Mouse (Mus musculus) cerebellum, adult 11-12 months (tissue): Measurements from ENCODE around the gene Rab3gap1.
"Not testable (repeated sequence)": the region's sequence is repeated elsewhere in the genome, so short reads cannot be mapped to it uniquely, and the experiment has no call there.

Experiments
- DNase-seq: peaks from one replicate; pipeline ENCODE4 v3.0.0; 2022

Gene Rab3gap1

GRCm38 (mm10) chr1:127933405-127933804, 64.8 kb downstream of the Rab3gap1 start:
- no peak for DNase-seq

- DNase-seq: no peak
Observed at GRCm38 (mm10) chr1:127934322-127934721, 65.7 kb downstream of the Rab3gap1 start.

GRCm38 (mm10) chr1:127937277-127937676, 68.7 kb downstream of the Rab3gap1 start:
- no peak for DNase-seq

GRCm38 (mm10) chr1:127942231-127942630, 73.7 kb downstream of the Rab3gap1 start:
- no peak for DNase-seq

GRCm38 (mm10) chr1:127943516-127943915, 74.9 kb downstream of the Rab3gap1 start:
- no peak for DNase-seq

- DNase-seq: no peak
Observed at GRCm38 (mm10) chr1:127945696-127946575, 77.4 kb downstream of the Rab3gap1 start.

GRCm38 (mm10) chr1:127946615-127947249, 78.2 kb downstream of the Rab3gap1 start:
- DNase-seq: no peak

GRCm38 (mm10) chr1:127948748-127949147, 80.2 kb downstream of the Rab3gap1 start:
- no peak for DNase-seq

- no peak for DNase-seq
Observed at GRCm38 (mm10) chr1:127952276-127952675, 83.7 kb downstream of the Rab3gap1 start.

- not testable (repeated sequence) for DNase-seq
Observed at GRCm38 (mm10) chr1:127954198-127954597, 85.6 kb downstream of the Rab3gap1 start.

- no peak for DNase-seq
Observed at GRCm38 (mm10) chr1:127954800-127955199, 86.2 kb downstream of the Rab3gap1 start.

GRCm38 (mm10) chr1:127956524-127956923, 88.0 kb downstream of the Rab3gap1 start:
- no peak for DNase-seq

GRCm38 (mm10) chr1:127958801-127959200, 90.2 kb downstream of the Rab3gap1 start:
- DNase-seq: no peak

- DNase-seq: no peak
Observed at GRCm38 (mm10) chr1:127959312-127959718, 90.7 kb downstream of the Rab3gap1 start.

- no peak for DNase-seq
Observed at GRCm38 (mm10) chr1:127961140-127961539, 92.6 kb downstream of the Rab3gap1 start.

- no peak for DNase-seq
Observed at GRCm38 (mm10) chr1:127963326-127963725, 94.8 kb downstream of the Rab3gap1 start.

- DNase-seq: no peak
Observed at GRCm38 (mm10) chr1:127970870-127971269, 102.3 kb downstream of the Rab3gap1 start.

- DNase-seq: no peak
Observed at GRCm38 (mm10) chr1:127974082-127974481, 105.5 kb downstream of the Rab3gap1 start.

- DNase-seq: no peak
Observed at GRCm38 (mm10) chr1:127975676-127976075, 107.1 kb downstream of the Rab3gap1 start.

- DNase-seq: no peak
Observed at GRCm38 (mm10) chr1:127976106-127976505, 107.5 kb downstream of the Rab3gap1 start.

GRCm38 (mm10) chr1:127978125-127978524, 109.6 kb downstream of the Rab3gap1 start:
- DNase-seq: no peak

GRCm38 (mm10) chr1:127980911-127981559, 112.5 kb downstream of the Rab3gap1 start:
- DNase-seq: no peak

GRCm38 (mm10) chr1:127982268-127982667, 113.7 kb downstream of the Rab3gap1 start:
- no peak for DNase-seq
